Mouse (Mus musculus) hindlimb bud, embryonic 11.5 days (tissue): ENCODE results near the gene Cxcl17.
"Not testable (repeated sequence)": the region's sequence is repeated elsewhere in the genome, so short reads cannot be mapped to it uniquely, and the experiment has no call there.

ENCODE experiments used
- DNase-seq: peaks from one replicate; pipeline ENCODE4 v3.0.0-alpha.2; 2012; ENCODE audit warnings: low read depth, low spot score; ENCODE audit errors: extremely low spot score

Gene Cxcl17

DNA sequence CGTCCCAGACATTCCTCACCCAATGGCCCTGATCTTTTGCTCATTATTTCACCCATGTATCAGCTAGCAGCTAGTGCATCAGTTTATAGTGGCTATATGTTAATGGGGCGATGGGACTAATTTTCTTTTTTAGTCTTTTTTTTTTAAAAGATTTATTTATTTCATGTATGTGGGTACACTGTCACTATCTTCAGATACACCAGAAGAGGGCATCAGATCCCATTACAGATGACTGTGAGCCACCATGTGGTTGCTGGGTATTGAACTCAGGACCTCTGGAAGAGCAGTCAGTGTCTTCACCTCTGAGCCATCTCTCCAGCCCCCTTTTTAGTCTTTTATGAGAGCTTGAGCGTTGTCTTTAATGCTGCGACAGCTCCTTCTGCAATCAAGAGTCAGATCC, 13.7 kb upstream of the Cxcl17 start:
- DNase-seq: not testable (repeated sequence)

DNA sequence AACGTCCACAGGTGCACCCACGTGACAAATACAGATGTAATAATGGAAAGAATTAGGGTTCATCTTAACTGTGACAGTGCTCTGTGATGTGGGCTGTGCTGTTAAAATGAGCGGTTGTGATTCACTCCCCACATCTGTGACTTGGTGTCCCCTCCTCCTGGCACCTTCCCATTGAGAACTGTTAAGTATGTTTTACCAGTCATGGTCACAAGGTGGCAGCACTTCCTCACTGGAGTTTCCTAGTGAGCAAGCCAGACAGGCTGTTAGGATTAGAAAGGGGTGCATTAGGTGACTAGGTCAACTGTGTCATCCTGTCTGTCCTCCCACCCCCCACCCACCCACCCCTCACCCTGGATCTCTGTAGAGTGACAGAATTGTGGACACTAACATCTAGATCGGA, 11.7 kb upstream of the Cxcl17 start:
- peak; percentile 72 for DNase-seq

DNA sequence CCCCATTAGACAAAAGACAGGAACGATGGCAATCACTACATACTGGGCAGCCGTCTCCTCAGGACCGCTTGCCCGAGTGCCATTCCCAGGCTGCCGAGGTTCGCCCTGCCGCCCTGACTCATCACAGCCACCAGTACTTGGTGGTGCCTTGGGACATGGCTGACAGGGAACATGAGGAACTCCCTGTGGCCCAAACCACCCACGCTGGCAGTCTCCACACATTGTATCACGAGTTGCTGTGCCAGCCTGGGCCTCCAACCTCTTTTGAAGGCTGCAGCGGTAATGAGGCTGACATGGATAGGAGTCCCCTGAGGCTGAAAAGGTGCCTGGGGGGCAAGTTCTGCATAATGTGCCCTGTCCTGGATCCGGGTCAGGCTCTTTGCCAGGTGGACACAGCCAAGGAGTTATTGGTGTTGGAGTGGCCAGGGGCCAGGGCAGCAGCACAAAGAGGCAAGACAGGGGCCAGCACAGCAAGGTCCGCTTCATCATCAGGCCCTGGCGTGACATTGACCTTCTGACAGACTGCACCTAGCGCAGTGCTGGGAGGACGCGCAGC, 9.7 kb upstream of the Cxcl17 start:
- no peak for DNase-seq

DNA sequence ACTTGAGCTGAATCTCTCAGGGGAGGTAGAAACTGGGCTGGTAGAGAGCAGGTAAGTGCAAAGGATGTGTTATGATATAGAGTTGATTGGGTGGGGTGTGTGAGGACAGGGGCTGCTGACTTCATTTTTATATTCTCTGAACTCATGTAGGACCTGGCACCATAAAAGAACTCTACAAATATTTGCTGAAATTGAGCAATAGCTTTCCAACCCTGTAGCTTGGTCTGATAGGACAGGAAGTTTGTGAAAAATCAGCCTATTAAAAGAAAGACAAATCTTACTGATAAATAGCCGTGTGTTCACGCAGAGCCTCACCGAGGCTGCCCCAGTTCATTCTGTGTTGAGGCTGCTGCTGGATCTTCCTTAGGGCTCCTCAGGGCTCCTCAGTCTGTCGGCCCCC, 7.3 kb upstream of the Cxcl17 start:
- DNase-seq: no peak

GRCm38 (mm10) chr7:25419536-25419935, 6.8 kb upstream of the Cxcl17 start:
- DNase-seq: no peak

- DNase-seq: no peak
These were observed 4.9 kb upstream of the Cxcl17 start for GRCm38 (mm10) chr7:25417597-25417996.

GRCm38 (mm10) chr7:25411861-25412260, 825 bp downstream of the Cxcl17 start:
- no peak for DNase-seq

DNA sequence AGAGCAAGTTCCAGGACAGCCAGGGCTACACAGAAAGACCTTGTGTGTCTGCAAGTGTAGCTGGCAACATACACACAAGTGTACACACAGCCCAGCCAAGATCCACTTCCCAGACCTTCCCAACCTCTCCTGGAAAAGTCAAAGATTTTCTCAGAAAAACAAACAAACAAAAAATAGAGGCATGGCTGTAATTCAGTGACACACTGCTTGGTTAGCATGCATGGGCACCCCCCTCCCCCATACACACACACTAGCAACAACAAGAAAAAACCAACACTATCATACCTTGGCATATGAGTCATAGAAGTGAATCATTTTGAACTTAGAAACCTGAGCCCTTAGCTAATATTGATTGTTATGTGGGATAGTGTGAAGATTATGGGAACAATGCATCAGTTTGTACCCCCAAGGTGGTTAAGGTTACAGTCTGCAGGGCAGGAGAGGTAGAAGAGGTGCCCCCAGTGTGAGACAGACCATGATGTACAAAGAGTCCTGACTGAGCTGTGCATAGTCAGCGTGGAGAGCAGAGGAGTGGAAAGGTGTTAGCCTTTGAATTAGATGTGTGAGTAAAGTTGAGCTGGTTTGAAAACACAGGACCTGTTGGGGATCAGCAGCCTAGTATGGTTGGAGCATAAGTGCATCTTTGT, 1.6 kb downstream of the Cxcl17 start:
- no peak for DNase-seq

DNA sequence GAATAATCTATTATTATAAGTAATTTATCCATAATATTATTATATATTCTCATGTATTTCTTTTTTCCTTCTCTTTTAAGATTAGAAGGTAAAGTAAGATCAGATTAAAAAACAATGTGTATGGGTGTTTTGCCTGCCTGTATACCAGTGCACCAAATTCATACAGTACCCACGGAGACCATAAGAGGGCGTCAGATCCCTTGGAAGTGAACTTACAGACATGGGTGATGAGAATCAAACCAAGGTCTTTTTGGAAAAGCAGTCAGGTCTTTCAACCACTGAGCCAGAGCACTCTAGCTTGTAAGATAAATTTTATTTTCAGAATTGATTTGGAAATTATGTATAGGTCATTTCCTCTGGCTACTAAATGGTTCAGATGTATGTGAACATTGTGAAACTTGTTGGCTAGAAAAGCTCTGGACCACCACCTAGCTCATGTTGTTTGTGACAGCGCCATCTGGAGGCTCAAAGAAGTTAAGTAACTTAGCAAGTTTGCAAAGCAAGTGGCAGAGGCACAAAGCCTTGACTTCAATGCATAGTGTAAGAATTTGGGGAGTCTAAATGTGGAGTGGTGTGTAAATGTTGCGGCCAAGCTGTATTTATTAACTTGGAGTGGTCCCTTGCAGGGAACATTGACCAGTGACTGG, 3.4 kb downstream of the Cxcl17 start:
- DNase-seq: peak; percentile 18

- no peak for DNase-seq
These were observed 6.2 kb downstream of the Cxcl17 start for GRCm38 (mm10) chr7:25406468-25406867.

DNA sequence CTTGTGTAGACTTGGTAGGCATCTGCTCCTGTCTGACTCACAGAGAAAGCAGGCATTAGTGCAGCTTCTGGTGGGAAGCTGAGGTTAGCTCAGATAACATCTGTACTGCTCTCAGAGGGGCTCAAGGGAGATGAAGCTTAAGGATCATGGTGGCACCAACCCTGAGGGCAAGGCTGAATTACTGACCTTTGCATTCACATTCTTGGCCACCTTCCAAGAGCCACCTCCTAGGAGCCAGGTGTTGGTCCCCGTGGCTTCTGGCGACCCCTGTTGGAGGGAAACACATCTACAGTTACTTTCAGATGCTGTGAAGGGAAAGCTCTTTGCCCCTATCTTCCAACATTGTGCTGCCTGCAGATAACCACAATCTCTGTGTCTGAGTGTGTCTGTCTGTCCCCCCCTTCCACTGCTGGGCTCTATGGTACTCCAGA, 10.0 kb downstream of the Cxcl17 start:
- no peak for DNase-seq

DNA sequence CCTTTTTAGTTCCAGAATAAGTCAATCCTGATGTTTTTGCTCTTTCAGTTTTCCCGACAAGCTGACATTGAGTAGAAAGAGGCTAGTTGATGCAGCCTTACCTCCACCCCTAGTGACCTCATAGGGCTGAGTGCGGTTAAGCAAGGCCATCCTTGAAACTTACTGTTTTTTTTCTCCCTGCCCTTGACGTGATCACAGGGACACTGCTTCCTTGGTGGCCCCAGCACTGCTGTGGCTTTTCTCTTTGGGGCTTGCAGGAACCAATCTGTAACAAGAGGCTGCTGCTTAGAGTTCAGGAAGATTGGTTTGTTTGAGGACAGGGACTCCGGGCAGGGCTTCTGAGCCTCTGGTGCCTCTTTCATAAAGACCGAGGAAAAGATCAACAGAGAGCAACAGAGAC, 10.7 kb downstream of the Cxcl17 start:
- no peak for DNase-seq

DNA sequence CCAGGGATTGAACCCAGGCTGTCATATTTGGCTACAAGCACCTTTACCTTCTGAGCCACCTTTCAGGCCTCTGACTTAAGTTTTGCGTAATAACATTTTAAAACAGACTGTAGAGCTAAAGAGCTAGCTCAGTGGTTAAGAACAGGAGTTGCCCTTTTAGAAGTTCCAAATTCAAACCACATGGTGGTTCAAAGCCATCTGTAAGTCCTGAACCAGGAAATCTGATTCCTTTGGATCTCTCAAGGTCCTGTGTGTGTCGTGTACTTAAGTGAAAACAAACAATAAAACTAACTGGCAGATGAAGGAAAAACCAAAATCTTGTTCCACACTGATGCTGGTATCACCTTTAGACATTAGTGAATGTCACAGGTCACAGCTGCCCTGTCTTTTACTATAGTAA, 11.1 kb downstream of the Cxcl17 start:
- no peak for DNase-seq

GRCm38 (mm10) chr7:25399028-25399427, 13.7 kb downstream of the Cxcl17 start:
- DNase-seq: not testable (repeated sequence)

GRCm38 (mm10) chr7:25398610-25399009, 14.1 kb downstream of the Cxcl17 start, which contains the start of gene Lipe:
Gene Lipe (minus strand): TSS chr7:25398710.
- DNase-seq: no peak

DNA sequence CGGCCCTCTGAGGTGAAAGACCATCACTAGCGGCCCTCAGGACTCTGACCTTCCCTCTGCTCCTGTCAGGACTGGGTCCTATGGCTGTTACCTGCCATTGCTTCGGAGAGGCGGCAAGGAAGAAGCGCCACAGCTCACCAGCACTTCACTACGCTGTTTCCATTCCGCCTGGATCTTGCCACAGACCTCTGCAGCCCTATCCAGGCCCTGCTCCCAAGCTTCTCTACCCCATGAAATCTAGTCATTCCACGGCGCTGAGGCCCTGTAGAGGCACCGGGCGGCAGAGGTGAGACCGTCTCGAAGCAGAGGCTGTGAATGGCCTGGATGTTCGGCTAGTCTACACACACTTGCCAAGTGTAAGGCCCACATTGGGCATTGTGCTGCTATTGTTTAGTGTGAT, 16.1 kb downstream of the Cxcl17 start:
- DNase-seq: no peak

- peak; percentile 86 for DNase-seq
These were observed 16.8 kb downstream of the Cxcl17 start for GRCm38 (mm10) chr7:25395558-25396521.

GRCm38 (mm10) chr7:25395186-25395557, 17.5 kb downstream of the Cxcl17 start:
- DNase-seq: no peak

- DNase-seq: no peak
These were observed 17.9 kb downstream of the Cxcl17 start for GRCm38 (mm10) chr7:25394754-25395153.

DNA sequence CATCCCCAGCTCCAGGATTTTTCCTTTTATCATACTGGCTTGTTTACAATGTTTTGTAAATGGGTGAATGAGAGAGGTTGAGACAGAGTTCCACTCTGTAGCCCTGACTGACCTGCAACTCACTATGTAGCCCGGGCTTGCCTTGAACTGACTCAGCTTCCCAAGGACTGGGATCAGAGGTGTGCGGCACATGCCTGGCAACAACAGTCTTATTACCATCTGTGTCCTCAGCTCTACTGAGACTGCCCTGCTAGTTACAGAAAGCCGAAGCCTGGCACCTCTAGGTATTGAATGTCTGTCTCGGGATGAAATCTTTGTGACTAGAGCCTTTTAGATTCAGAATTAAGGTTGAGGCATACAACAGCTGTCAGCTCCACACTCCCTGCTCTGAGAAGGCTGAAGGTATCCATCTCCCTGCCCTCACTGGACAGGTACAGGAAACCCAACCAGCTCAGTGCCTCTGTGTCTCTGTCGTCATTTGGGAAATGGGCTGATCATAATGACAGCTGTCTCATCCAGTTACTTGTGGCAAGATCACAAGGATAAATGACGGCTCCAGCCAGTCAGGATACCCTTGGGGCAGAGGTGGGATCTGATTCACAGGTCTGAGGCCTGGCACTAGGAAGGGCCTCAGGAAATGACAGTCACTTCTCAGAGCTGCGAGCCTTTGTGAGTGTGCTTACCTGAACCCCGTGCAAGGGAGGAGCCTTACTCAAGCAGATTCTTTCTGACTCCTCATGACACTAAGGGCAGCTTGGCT, 19.1 kb downstream of the Cxcl17 start:
- DNase-seq: no peak

- no peak for DNase-seq
These were observed 19.8 kb downstream of the Cxcl17 start for GRCm38 (mm10) chr7:25392851-25393250.
